Mouse (Mus musculus): ENCODE data around the gene Trim27. TPM values are rescaled to one million over a fixed set of nuclear protein-coding genes. Genes with fewer than 3 reads are reported as not detected.

Gene Trim27
- polyA plus RNA-seq, 1 experiment from 2014 or later: 101 TPM

DNA sequence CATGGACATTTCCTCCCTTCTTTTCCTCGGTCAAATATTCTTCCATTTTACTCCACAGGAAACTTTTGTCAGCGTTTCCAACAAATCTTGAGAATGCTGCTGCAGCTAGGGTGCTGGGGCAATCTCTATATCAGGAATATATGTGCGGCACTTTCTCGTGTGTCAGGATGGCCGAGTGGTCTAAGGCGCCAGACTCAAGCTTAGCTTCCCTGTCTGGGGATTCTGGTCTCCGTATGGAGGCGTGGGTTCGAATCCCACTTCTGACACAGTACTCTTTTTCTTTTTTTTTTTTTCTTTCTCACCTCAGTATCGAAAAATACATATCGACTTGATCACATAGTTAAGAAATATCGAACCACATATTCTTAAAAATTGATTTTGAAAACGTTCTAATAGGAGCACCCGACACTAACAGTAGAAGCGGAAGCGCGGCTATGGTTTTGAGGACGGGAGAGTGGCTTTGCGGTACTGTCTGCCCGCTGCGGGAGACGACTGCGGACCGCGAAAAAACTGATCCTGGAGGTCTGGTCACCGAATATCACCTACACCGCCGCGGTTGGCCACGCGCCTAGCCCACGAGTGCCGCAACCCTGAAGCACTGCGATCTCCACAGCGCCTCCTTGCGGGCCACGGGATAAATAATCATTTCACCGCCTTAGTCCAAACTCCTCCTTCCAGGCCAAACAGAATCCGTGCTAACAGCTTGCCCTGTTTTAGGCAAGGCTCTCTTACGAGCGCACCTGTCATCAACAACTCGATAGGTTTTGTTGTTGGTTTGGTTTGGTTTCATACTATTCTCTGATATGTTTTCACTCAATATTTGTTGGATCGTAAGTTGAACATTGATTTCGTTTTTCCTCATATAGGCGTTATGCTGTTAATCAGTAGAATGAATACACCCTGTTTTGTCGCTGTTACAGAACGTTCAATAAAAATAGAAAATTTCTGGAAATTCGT, 21.1 kb downstream of the Trim27 start:
- Histone ChIP-seq H3K4me3 (replicated peaks; ENCODE audit: low read depth, low read length) (peak overlapping the region; percentile 71), H3K27me3 (ENCODE audit: insufficient read depth, low read length) (no peaks in the 10 kb centered on the region), H3K4me2 (ENCODE audit: low read length) (peak overlapping the region; percentile 59), H3K36me3 (ENCODE audit: insufficient read depth, low read length) (no peaks in the 10 kb centered on the region), H3K9ac (ENCODE audit: low read depth, low read length) (peak overlapping the region; percentile 56), H3K9me3 (replicated peaks; ENCODE audit: low read length) (no peaks in the 10 kb centered on the region), H3K27ac (peak overlapping the region; percentile 71), H3K4me1 (replicated peaks; ENCODE audit: insufficient read depth, low read length) (no peaks in the 10 kb centered on the region)
- peak; percentile 94 for TF ChIP-seq CTCF (IDR thresholded peaks at IDR 0.05; ENCODE audit: low read depth)
- peak; percentile 90 for ATAC-seq (replicated peaks; ENCODE audit: low FRiP score, low read depth)
- WGBS: 5% methylated on average over 48 of the region's 48 CpGs
- DNase-seq (ENCODE audit: low spot score): peak; percentile 95

GRCm38 (mm10) chr13:21215275-21215983, 36.2 kb downstream of the Trim27 start:
- no peak for TF ChIP-seq CTCF (IDR thresholded peaks at IDR 0.05; ENCODE audit: low read depth)
- no peaks in the 10 kb centered on the region for H3K9me3 ChIP-seq (replicated peaks; ENCODE audit: low read length)
- 5% methylated on average over 20 of the region's 20 CpGs for WGBS
- H3K4me2 ChIP-seq (ENCODE audit: low read length): peak overlapping the region; percentile 53
- peak overlapping the region; percentile 30 for H3K4me3 ChIP-seq (replicated peaks; ENCODE audit: low read depth, low read length)
- H3K27me3 ChIP-seq (ENCODE audit: insufficient read depth, low read length): no peaks in the 10 kb centered on the region
- no peaks in the 10 kb centered on the region for H3K36me3 ChIP-seq (ENCODE audit: insufficient read depth, low read length)
- no peak overlapping the region for H3K27ac ChIP-seq
- peak; percentile 66 for DNase-seq (ENCODE audit: low spot score)
- peak overlapping the region; percentile 8; the same call in 1 of the 2 replicates for H3K9ac ChIP-seq (ENCODE audit: low read depth, low read length)
- no peaks in the 10 kb centered on the region for H3K4me1 ChIP-seq (replicated peaks; ENCODE audit: insufficient read depth, low read length)
- no peak; the same call in 1 of the 2 replicates for ATAC-seq (replicated peaks; ENCODE audit: low FRiP score, low read depth)

DNA sequence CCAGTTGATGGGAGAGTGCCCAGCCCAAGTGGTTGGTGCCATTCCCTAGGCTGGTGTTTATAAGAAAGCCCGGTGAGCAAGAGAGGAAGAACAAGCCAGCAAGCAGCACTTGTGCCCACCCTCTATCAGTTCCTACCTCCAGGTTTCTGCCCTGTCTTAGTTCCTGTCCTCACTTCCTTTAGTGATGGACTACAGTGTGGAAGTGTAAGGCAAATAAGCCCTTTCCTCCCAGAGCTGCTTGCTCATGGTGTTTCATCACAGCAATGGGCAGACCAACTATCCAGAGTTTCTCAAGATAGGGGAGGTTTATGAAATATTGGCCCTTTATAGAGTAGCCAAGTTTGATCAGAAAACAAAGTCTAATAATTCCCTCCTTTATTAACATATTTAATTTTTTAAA, 37.5 kb downstream of the Trim27 start:
- Histone ChIP-seq H3K4me3 (replicated peaks; ENCODE audit: low read depth, low read length) (no peak overlapping the region), H3K4me2 (ENCODE audit: low read length) (no peak overlapping the region), H3K9me3 (replicated peaks; ENCODE audit: low read length) (no peaks in the 10 kb centered on the region), H3K27ac (no peak overlapping the region), H3K4me1 (replicated peaks; ENCODE audit: insufficient read depth, low read length) (no peaks in the 10 kb centered on the region), H3K27me3 (ENCODE audit: insufficient read depth, low read length) (no peaks in the 10 kb centered on the region), H3K36me3 (ENCODE audit: insufficient read depth, low read length) (no peaks in the 10 kb centered on the region), H3K9ac (ENCODE audit: low read depth, low read length) (no peak overlapping the region)
- no peak for DNase-seq (ENCODE audit: low spot score)
- ATAC-seq (replicated peaks; ENCODE audit: low FRiP score, low read depth): no peak
- whole genome bisulfite sequencing: 59% methylated on average over 1 of the region's 1 CpGs
- no peak for TF ChIP-seq CTCF (IDR thresholded peaks at IDR 0.05; ENCODE audit: low read depth)

DNA sequence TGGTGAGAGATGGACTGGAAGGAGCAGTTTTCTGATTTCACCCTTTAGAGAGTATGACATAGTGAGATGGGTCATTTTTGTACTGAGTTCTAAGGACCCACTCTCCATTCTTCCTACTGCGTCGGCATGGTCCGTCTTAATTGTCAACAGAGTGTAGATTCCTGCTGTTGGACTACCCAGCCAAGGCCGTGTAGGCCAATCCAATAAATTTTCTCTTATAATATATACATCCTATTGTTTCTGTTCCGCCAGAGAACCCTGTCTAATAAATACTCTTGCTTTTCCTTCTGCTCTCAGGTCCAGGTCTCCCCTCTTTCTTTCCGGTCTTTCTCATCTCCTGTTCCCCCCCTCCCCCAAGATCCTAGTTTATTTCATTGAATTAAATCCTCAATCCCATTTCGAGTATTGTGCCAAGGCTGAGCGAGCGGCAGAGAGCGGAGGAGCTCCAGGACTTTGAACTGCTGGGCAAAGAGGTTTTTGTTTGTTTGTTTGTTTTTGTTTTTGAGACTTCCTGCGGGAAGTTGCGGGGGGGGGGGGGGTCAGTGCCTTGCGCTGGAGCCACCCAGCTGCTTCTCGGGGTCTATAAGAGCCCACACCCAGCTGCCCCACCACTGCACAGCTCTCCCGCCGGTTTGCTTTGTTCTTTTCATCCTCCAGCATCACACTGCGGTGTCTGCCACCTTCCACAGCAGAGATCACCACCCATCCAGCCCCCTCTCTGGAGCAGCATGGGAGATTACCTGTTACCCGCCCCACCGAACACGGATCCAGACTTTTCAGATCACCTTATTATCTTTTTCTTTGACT, 42.6 kb downstream of the Trim27 start:
- no peak overlapping the region for H3K27ac ChIP-seq
- WGBS: 4% methylated on average over 20 of the region's 20 CpGs

DNA sequence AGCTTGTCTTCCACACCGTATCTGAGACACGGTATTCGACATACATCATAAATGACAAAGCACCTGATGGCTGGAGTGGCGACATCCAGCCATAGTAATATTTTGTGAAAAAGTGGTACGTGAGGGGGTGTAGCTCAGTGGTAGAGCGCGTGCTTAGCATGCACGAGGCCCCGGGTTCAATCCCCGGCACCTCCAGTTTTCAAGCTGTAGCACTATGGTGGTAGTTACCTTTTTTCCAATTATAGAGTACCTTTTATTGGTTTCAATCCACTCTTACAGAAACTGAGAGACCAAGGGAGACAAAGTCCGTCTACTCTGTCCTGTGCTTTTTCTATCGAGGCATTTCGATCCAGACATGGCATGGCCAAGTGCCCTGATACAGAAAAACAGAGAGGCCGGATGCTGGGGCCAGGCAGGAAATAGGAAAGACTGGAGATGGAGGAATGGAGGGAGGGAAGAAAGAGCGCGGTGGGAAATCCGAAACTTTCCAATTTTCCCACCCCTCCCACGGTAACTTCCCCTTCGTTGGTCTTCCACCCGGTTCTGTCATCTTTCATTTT, 43.3 kb downstream of the Trim27 start:
- 0% methylated on average over 20 of the region's 20 CpGs for WGBS
- TF ChIP-seq CTCF (IDR thresholded peaks at IDR 0.05; ENCODE audit: low read depth): no peak
- ATAC-seq (replicated peaks; ENCODE audit: low FRiP score, low read depth): peak; percentile 92
- no peaks in the 10 kb centered on the region for H3K27me3 ChIP-seq (ENCODE audit: insufficient read depth, low read length)
- no peaks in the 10 kb centered on the region for H3K4me1 ChIP-seq (replicated peaks; ENCODE audit: insufficient read depth, low read length)
- H3K4me3 ChIP-seq (replicated peaks; ENCODE audit: low read depth, low read length): peak overlapping the region; percentile 46
- peak; percentile 75 for DNase-seq (ENCODE audit: low spot score)
- peak overlapping the region; percentile 68 for H3K4me2 ChIP-seq (ENCODE audit: low read length)
- no peak overlapping the region for H3K27ac ChIP-seq
- no peaks in the 10 kb centered on the region for H3K36me3 ChIP-seq (ENCODE audit: insufficient read depth, low read length)
- no peaks in the 10 kb centered on the region for H3K9me3 ChIP-seq (replicated peaks; ENCODE audit: low read length)
- H3K9ac ChIP-seq (ENCODE audit: low read depth, low read length): peak overlapping the region; percentile 57

More for the DNA sequence above, 42.6 kb downstream of the Trim27 start:
- no peaks in the 10 kb centered on the region for H3K36me3 ChIP-seq (ENCODE audit: insufficient read depth, low read length)
- H3K9me3 ChIP-seq (replicated peaks; ENCODE audit: low read length): no peaks in the 10 kb centered on the region
- ATAC-seq (replicated peaks; ENCODE audit: low FRiP score, low read depth) (peak; percentile 87), DNase-seq (ENCODE audit: low spot score) (peak; percentile 11)
- H3K4me2 ChIP-seq (ENCODE audit: low read length): peak overlapping the region; percentile 68
- H3K9ac ChIP-seq (ENCODE audit: low read depth, low read length): peak overlapping the region; percentile 39; the same call in 1 of the 2 replicates
- no peaks in the 10 kb centered on the region for H3K4me1 ChIP-seq (replicated peaks; ENCODE audit: insufficient read depth, low read length)
- no peak for TF ChIP-seq CTCF (IDR thresholded peaks at IDR 0.05; ENCODE audit: low read depth)
- peak overlapping the region; percentile 46 for H3K4me3 ChIP-seq (replicated peaks; ENCODE audit: low read depth, low read length)
- no peaks in the 10 kb centered on the region for H3K27me3 ChIP-seq (ENCODE audit: insufficient read depth, low read length)
